Mouse (Mus musculus) hindbrain, embryonic 14.5 days (tissue): ENCODE data around the gene Mtfr1l. TPM values are rescaled to one million over a fixed set of nuclear protein-coding genes. Genes with fewer than 3 reads are reported as not detected.

Experiments used
- ATAC-seq: fragments of 200-750 bp; cut with Nextera tagmentation; 2 replicates; pipeline ENCODE4 v1.8.0; 2017; ENCODE audit warnings: moderate number of reproducible peaks, mild to moderate bottlenecking, moderate TSS enrichment, moderate library complexity; ENCODE audit not compliant: low FRiP score
- DNase-seq: peaks from one replicate; pipeline ENCODE4 v3.0.0-alpha.2; 2015; ENCODE audit warnings: low spot score
- H3K27ac ChIP-seq: fragments of 300-500 bp; sonication (generic); 2 replicates; pipeline ENCODE4 v1.5.1; 2014; ENCODE audit warnings: mild to moderate bottlenecking, moderate library complexity
- H3K27me3 ChIP-seq: fragments of 300-500 bp; sonication (generic); 2 replicates; pipeline ENCODE4 v1.6.1; 2014; ENCODE audit warnings: mild to moderate bottlenecking, low read length, mixed read lengths; ENCODE audit not compliant: control insufficient read depth, insufficient read depth
- H3K36me3 ChIP-seq: fragments of 300-500 bp; sonication (generic); replicated peaks from 2 replicates; pipeline ENCODE4 v1.6.1; 2014; ENCODE audit not compliant: control insufficient read depth, insufficient read depth
- H3K4me1 ChIP-seq: fragments of 300-500 bp; sonication (generic); replicated peaks from 2 replicates; pipeline ENCODE4 v1.6.1; 2014; ENCODE audit warnings: antibody characterized with exemption, low read length, mixed read lengths; ENCODE audit not compliant: control insufficient read depth, insufficient read depth
- H3K4me2 ChIP-seq: fragments of 300-500 bp; sonication (generic); replicated peaks from 2 replicates; pipeline ENCODE4 v1.6.1; 2014; ENCODE audit warnings: mild to moderate bottlenecking, moderate library complexity
- H3K4me3 ChIP-seq: fragments of 300-500 bp; sonication (generic); replicated peaks from 2 replicates; pipeline ENCODE4 v1.5.1; 2014; ENCODE audit warnings: mild to moderate bottlenecking, low read length
- H3K9ac ChIP-seq: fragments of 300-500 bp; sonication (generic); 2 replicates; pipeline ENCODE4 v1.6.1; 2014
- H3K9me3 ChIP-seq: fragments of 300-500 bp; sonication (generic); 2 replicates; pipeline ENCODE4 v1.6.1; 2016; ENCODE audit warnings: low read length; ENCODE audit not compliant: control insufficient read depth
- WGBS: fragments of 180-500 bp; shearing (Covaris S2); extraction: QIAGEN DNeasy Blood & Tissue Kit; methylation state at CpG from one replicate; pipeline ENCODE4 v1.1.7; 2014; 5-methylcytosine and 5-hydroxymethylcytosine counted together
- polyA plus RNA-seq: library from polyadenylated mRNA; unstranded; fragments of >200 nt; fragmentation: Nextera tagmentation; extraction: Ambion mirVana; gene quantifications from 2 replicates; pipeline ENCODE4 v1.2.1, GENCODE M21; 2014

Mtfr1l gene
- 184 and 202 TPM in 2 replicates for polyA plus RNA-seq

DNA sequence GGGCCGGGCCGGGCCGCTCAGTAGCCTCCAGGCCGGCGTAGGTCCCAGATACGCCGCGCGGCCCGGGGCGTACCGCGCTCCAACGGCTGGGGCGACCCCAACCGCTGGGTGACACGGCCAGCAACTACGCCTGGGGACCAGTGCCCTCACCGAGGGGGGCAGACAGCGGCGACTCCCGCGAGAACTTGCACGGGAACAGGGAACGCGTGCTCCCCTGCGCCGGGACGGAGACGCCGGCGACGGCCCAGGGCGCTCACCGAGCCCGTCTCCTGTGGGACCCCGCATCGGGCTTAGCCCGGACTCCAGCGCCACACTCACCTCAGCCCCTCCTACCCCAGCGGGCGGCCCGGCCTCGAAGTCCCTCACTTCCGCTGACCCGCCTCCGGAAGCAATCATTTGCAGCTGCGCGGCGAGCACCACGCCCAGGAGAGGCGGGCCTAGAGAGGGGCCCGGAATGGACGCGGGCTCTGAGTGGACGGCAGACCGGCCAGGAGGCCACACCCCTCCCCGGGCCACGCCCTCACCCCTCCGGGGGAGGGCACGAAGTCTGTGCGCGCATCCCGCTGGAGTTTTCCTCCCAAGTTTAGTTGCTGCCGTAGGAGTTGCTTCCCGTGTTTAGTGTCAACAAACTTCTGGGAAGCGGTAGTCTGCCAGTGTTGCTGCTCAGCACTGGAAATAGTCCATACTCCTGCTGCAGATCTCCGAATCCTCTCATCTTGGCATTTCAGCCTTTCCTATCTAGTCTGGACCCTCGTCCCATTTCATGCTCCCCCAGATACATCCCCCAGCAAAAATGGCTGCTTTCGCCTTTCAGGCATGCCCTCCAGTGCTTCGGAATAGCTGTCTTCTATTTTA lies at the start of gene Mtfr1l:
Gene Mtfr1l (minus strand): TSS at position 456 of the 855 bp plus-strand sequence.
- H3K4me1 ChIP-seq = peaks cover 16% of the 10 kb centered on the region
- H3K9ac ChIP-seq = peak within 1 kb of the TSS; percentile 85
- WGBS = under 1% methylated on average over 71 of the region's 71 CpGs
- ATAC-seq (peak; percentile 96), DNase-seq (peak; percentile 91)
- peaks cover 41% of the 10 kb centered on the region for H3K36me3 ChIP-seq
- peak within 1 kb of the TSS; percentile 93 for H3K4me2 ChIP-seq
- H3K4me3 ChIP-seq = peak within 1 kb of the TSS; percentile 98
- peak within 1 kb of the TSS; percentile 84 for H3K27ac ChIP-seq
- H3K27me3 ChIP-seq = no peaks in the 10 kb centered on the region
- no peaks in the 10 kb centered on the region for H3K9me3 ChIP-seq

DNA sequence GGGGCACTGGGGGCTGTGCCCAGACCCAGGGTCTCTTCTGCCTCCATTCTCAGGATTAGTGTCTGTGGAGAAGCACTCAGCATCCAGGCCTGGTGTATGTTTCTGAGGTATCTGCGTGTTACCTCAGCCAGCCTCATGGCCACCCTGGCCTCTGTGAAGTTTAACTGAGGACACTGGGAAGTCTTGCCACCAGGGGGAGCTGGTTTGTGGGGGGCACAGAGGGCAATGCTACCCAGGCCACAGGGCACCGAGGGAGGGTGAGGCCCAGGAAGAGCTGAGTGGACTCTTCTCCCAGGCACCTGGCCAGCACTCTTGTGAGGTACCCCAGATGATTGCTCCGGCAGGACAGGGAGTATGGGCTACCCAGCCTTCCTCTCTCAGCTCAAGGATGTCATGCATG lies 48.3 kb upstream of the Mtfr1l start:
- Histone ChIP-seq H3K4me1 (peaks cover 14% of the 10 kb centered on the region), H3K4me3 (no peak overlapping the region), H3K36me3 (no peaks in the 10 kb centered on the region), H3K27me3 (no peaks in the 10 kb centered on the region), H3K4me2 (no peak overlapping the region), H3K9me3 (no peaks in the 10 kb centered on the region), H3K27ac (no peak overlapping the region), H3K9ac (no peak overlapping the region)
- 77% methylated on average over 3 of the region's 3 CpGs for WGBS
- no peak for DNase-seq
- ATAC-seq = no peak

DNA sequence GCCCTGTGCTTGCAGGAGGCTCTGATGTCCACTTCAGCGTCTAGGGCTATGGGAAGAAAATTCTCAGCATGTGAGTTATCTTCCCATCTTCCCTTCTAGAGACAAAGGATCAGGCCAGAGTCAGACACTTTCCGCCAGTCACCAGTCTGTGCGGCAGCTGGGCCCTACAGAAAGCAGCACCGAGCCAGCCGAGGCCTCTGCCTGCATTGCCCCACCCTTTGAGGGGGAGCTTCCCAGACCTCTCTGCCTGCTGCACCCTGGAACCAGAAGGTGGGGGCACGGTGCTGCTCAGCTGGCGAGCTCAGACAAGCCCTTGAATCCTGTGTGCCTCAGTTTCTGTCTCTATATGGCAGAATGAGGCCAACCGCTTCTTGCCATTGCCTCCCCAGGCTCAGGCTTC lies 46.2 kb upstream of the Mtfr1l start:
- Histone ChIP-seq H3K4me2 (no peak overlapping the region), H3K27me3 (no peaks in the 10 kb centered on the region), H3K9ac (0 out of 2 replicates have a peak overlapping the region, but pooled peaks have one; percentile 12), H3K4me1 (peaks cover 14% of the 10 kb centered on the region), H3K27ac (peak overlapping the region; percentile 44), H3K36me3 (no peaks in the 10 kb centered on the region), H3K9me3 (no peaks in the 10 kb centered on the region), H3K4me3 (no peak overlapping the region)
- DNase-seq (no peak), ATAC-seq (no peak)
- WGBS = 48% methylated on average over 8 of the region's 8 CpGs

DNA sequence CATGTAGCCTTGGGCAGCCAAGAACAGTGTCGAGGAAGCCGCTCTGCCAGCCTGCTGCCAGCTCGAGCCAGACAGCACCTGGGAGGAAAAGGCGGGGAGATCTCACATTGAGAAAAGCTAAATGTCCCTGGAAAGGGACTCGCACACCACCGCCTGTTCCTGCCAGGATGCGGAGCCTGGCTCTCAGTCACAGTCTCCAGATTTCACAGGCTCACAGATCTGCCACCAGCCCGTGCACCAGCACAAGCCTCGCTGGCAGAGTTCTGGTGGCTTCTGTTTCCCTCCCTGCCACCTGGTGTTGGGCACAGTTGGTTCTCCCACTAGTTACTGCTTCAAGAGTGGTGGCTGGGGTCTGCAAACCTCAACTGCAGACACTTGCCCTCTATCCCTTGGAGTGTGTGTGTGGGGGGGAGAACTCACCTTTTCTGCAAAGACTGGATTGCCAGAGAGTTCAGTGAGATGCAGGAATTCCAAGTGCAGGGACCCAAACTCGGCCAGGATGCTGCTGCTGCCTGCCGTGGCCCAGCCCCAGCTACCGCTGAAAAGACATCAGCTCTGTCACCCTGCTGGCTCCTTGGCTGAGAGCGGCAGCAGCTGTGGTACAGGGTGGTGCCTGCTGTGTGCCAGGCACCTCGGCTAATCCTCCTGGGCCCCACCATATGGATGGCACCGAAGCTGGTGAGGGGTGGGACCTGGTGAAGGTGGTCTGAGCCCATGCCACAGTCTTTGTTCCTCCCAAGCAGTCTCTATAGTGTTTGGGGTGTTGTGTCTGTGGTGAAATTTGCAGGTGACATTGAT lies 45.4 kb upstream of the Mtfr1l start:
- peaks cover 18% of the 10 kb centered on the region for H3K4me1 ChIP-seq
- H3K4me2 ChIP-seq = no peak overlapping the region
- no peak overlapping the region for H3K4me3 ChIP-seq
- no peaks in the 10 kb centered on the region for H3K27me3 ChIP-seq
- peak overlapping the region; percentile 44 for H3K27ac ChIP-seq
- H3K9me3 ChIP-seq = no peaks in the 10 kb centered on the region
- DNase-seq = no peak
- ATAC-seq = no peak
- H3K9ac ChIP-seq = peak overlapping the region; percentile 28; the same call in 1 of the 2 replicates
- 58% methylated on average over 15 of the region's 15 CpGs for WGBS
- no peaks in the 10 kb centered on the region for H3K36me3 ChIP-seq

DNA sequence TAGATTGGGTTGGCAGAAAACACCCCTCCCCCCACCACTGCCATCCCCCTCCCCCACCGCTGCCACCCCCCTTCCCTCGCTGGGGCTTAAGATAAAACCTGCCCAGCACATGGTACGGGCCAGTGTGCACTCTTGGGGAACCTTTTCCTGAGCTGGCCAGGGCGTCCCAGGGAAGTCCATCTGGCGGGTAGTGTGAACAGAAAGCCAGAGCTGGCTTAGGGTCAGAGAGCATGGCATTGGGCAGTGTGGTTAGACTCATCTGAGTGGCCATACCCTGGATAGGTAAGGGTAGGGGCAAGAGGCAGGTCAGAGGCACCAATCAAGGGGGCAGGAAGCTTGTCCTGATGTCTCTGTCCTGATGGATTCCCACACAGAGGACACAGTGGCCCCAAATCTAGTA lies 44.4 kb upstream of the Mtfr1l start:
- DNase-seq (no peak), ATAC-seq (no peak)
- H3K4me2 ChIP-seq = no peak overlapping the region
- no peaks in the 10 kb centered on the region for H3K27me3 ChIP-seq
- WGBS = 39% methylated on average over 5 of the region's 5 CpGs
- no peaks in the 10 kb centered on the region for H3K9me3 ChIP-seq
- H3K4me3 ChIP-seq = no peak overlapping the region
- peak overlapping the region; percentile 44; the same call in 1 of the 2 replicates for H3K27ac ChIP-seq
- H3K4me1 ChIP-seq = peaks cover 18% of the 10 kb centered on the region
- no peak overlapping the region for H3K9ac ChIP-seq
- H3K36me3 ChIP-seq = no peaks in the 10 kb centered on the region

DNA sequence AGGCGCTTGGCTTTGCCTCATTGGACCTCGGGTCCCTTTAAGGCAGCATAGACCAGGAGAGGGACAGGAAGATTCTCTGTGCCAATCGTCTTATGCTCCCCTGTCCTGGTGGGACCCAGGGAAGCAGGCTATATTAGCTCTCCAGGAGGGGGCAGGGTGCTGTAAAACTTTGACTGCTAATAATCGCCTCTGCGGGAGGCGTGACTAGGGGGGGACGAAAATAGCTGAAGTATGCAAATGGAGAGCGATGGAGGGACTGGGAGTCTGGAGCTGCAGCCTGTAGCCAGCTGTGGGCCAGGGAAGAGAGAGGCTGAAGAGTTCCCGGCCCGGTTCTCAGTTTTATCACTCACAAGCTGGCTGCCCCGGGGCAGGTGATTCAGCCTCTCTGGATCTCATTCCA lies 44.0 kb upstream of the Mtfr1l start:
- DNase-seq (no peak), ATAC-seq (no peak)
- peaks cover 18% of the 10 kb centered on the region for H3K4me1 ChIP-seq
- H3K9ac ChIP-seq = no peak overlapping the region
- no peak overlapping the region for H3K27ac ChIP-seq
- no peak overlapping the region for H3K4me3 ChIP-seq
- H3K4me2 ChIP-seq = no peak overlapping the region
- WGBS = 29% methylated on average over 11 of the region's 11 CpGs
- no peaks in the 10 kb centered on the region for H3K36me3 ChIP-seq
- H3K9me3 ChIP-seq = no peaks in the 10 kb centered on the region
- no peaks in the 10 kb centered on the region for H3K27me3 ChIP-seq

DNA sequence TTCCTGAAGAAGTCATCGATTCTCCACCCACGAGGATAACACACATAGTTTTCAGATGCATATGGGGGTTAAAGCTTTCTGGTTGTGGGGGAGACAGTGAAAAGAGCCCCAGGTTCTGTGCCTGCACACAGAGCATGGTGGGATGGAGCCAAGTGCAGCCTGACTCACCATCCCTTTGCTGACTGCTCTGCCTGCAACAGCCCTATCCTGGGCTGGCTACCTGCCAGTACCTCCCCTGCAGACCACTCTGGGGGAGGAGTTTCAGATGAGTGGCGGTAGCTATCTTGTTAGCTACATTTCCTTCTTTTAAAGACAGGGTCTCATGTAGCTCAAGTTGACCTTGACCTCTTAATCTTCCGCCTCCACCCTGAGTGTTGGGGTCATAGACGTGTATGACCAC lies 43.2 kb upstream of the Mtfr1l start:
- 73% methylated on average over 5 of the region's 5 CpGs for WGBS
- no peaks in the 10 kb centered on the region for H3K27me3 ChIP-seq
- DNase-seq = no peak
- H3K36me3 ChIP-seq = no peaks in the 10 kb centered on the region
- no peak for ATAC-seq
- peaks cover 18% of the 10 kb centered on the region for H3K4me1 ChIP-seq
- H3K9ac ChIP-seq = no peak overlapping the region
- H3K4me2 ChIP-seq = no peak overlapping the region
- H3K4me3 ChIP-seq = no peak overlapping the region
- no peak overlapping the region for H3K27ac ChIP-seq
- no peaks in the 10 kb centered on the region for H3K9me3 ChIP-seq

DNA sequence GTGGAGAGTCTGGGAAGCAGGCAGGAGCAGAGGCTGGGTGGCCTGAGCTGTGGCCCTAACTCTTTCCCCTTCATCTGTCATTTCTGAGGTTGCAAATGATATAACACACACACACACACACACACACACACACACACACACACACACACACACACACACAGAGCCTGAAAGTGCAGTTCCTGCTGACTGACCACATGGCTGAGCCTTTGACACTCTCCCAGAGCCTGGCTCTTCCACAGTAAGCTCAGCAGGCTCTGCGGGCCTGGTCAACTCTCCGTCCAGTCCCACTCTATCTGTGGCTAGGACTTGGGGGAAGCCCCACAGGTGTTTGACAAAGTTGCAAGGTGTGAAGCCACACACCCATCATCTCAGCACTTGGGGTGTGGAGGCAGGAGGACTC lies 42.1 kb upstream of the Mtfr1l start:
- Histone ChIP-seq H3K4me3 (no peak overlapping the region), H3K4me1 (peaks cover 18% of the 10 kb centered on the region), H3K9ac (no peak overlapping the region), H3K9me3 (no peaks in the 10 kb centered on the region), H3K36me3 (no peaks in the 10 kb centered on the region), H3K27ac (no peak overlapping the region), H3K27me3 (no peaks in the 10 kb centered on the region), H3K4me2 (no peak overlapping the region)
- WGBS = 83% methylated on average over 2 of the region's 2 CpGs
- DNase-seq (no peak), ATAC-seq (no peak)

DNA sequence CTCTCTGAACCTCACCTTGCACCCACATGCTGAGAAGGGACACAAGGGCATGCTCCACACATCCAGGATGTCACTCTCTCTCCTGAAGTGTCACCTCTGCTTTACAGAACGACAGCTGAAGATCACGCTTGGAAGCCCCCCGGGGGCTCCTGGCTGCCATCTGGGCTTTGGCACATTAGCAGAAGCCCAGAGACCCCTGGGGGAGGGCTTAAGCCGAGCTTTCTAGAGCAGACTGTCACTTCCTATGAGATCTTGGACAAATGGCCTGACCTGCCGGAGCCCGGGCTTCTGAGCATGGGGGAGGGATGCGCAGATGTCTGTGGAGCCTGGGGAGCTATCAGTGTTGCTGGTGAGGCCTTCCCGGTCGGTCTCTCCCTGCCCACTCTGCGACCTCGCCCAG lies 40.3 kb upstream of the Mtfr1l start:
- Histone ChIP-seq H3K4me1 (peaks cover 21% of the 10 kb centered on the region), H3K9ac (no peak overlapping the region), H3K27me3 (no peaks in the 10 kb centered on the region), H3K36me3 (no peaks in the 10 kb centered on the region), H3K4me2 (no peak overlapping the region), H3K9me3 (no peaks in the 10 kb centered on the region), H3K27ac (no peak overlapping the region), H3K4me3 (no peak overlapping the region)
- 39% methylated on average over 11 of the region's 11 CpGs for WGBS
- ATAC-seq (no peak), DNase-seq (no peak)
